Mouse (Mus musculus) hindbrain, embryonic 15.5 days (tissue): ENCODE measurements around the gene Camta1. TPM values are rescaled to one million over a fixed set of nuclear protein-coding genes. Genes with fewer than 3 reads are reported as not detected.
A peak's percentile ranks its signal among the peaks of the same experiment; 100 is the strongest.

ENCODE experiments used
- ATAC-seq: fragments of 200-750 bp; cut with Nextera tagmentation; 2 replicates; pipeline ENCODE4 v1.8.0; 2017; ENCODE audit warnings: low read depth, moderate number of reproducible peaks, moderate TSS enrichment; ENCODE audit not compliant: low FRiP score
- H3K27ac ChIP-seq: fragments of 300-500 bp; sonication (generic); replicated peaks from 2 replicates; pipeline ENCODE4 v1.5.1; 2015; ENCODE audit warnings: mild to moderate bottlenecking, inconsistent platforms
- H3K27me3 ChIP-seq: fragments of 300-500 bp; sonication (generic); 2 replicates; pipeline ENCODE4 v1.6.1; 2015; ENCODE audit warnings: control low read depth, inconsistent platforms
- H3K36me3 ChIP-seq: fragments of 300-500 bp; sonication (generic); 2 replicates; pipeline ENCODE4 v1.6.1; 2015; ENCODE audit warnings: control low read depth, inconsistent platforms
- H3K4me1 ChIP-seq: fragments of 300-500 bp; sonication (generic); replicated peaks from 2 replicates; pipeline ENCODE4 v1.6.1; 2015; ENCODE audit warnings: control low read depth, inconsistent platforms
- H3K4me2 ChIP-seq: fragments of 300-500 bp; sonication (generic); 2 replicates; pipeline ENCODE4 v1.6.1; 2015; ENCODE audit warnings: moderate library complexity, mild to moderate bottlenecking, inconsistent platforms
- H3K4me3 ChIP-seq: fragments of 300-500 bp; sonication (generic); 2 replicates; pipeline ENCODE4 v1.5.1; 2015; ENCODE audit warnings: mild to moderate bottlenecking, inconsistent platforms
- H3K9ac ChIP-seq: fragments of 300-500 bp; sonication (generic); 2 replicates; pipeline ENCODE4 v1.6.1; 2015; ENCODE audit warnings: inconsistent platforms
- H3K9me3 ChIP-seq: fragments of 300-500 bp; sonication (generic); 2 replicates; pipeline ENCODE4 v1.6.1; 2016; ENCODE audit warnings: control low read depth, inconsistent platforms
- WGBS: fragments of 180-500 bp; shearing (Covaris S2); methylation state at CpG from one replicate; pipeline ENCODE4 v1.1.7; 2015; 5-methylcytosine and 5-hydroxymethylcytosine counted together
- polyA plus RNA-seq: library from polyadenylated mRNA; unstranded; fragments of >200 nt; fragmentation: Nextera tagmentation; extraction: Ambion mirVana; gene quantifications from 2 replicates; pipeline ENCODE4 v1.2.1, GENCODE M21; 2015

The Camta1 gene
- polyA plus RNA-seq, 1 experiment from 2014 or later, result 150 TPM

DNA sequence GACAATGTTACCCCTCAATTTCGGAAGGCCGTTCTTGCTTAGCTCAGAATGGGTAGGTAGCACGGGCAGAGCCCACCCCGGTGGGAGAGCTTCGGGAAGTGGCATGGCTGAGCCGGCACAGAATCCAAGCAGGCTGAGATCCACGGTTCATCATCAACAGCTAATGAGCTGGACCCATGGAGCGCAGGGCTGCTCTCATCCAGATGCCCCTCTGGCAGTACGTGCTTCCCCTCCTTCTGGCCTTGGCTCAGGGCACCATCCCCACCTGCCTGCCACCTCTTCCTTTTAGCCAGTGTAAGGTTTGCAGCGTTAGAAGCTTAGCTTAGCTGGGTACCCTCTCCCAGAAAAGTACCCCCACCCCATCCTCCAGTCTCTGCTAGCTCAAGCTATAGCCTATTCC, 545.2 kb downstream of the Camta1 start:
- H3K4me2 ChIP-seq, result no peak overlapping the region
- H3K9me3 ChIP-seq, result no peaks in the 10 kb centered on the region
- no peak overlapping the region for H3K9ac ChIP-seq
- peak overlapping the region; percentile 39 for H3K27ac ChIP-seq
- 67% methylated on average over 10 of the region's 10 CpGs for WGBS
- H3K36me3 ChIP-seq, result no peaks in the 10 kb centered on the region
- peaks cover 19% of the 10 kb centered on the region; the same call in 1 of the 2 replicates for H3K4me1 ChIP-seq
- no peak for ATAC-seq
- H3K4me3 ChIP-seq, result no peak overlapping the region
- no peaks in the 10 kb centered on the region for H3K27me3 ChIP-seq

DNA sequence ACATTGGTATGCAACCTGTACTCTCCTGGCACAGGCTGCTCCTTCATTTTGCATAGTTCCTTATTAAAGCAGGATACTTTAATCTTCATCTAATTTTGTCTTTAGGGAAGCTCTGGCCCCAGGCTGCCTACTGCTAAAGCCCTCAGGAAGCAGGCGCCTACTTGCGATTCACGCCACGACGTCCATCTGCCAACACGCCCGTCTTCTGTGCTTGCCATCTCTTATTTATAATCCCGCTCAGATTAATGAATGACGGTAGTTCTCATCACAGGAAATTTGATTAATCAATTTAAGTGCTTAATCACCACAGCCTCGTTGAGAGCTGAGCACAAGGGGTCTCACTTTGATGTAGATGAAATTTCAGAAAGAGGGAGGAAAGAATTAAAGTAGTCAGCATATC, 546.0 kb downstream of the Camta1 start:
- Histone ChIP-seq H3K4me1 (peaks cover 25% of the 10 kb centered on the region), H3K27ac (no peak overlapping the region), H3K9ac (no peak overlapping the region), H3K9me3 (no peaks in the 10 kb centered on the region), H3K36me3 (no peaks in the 10 kb centered on the region), H3K4me3 (no peak overlapping the region), H3K4me2 (no peak overlapping the region), H3K27me3 (no peaks in the 10 kb centered on the region)
- WGBS, result 52% methylated on average over 10 of the region's 10 CpGs
- no peak for ATAC-seq

DNA sequence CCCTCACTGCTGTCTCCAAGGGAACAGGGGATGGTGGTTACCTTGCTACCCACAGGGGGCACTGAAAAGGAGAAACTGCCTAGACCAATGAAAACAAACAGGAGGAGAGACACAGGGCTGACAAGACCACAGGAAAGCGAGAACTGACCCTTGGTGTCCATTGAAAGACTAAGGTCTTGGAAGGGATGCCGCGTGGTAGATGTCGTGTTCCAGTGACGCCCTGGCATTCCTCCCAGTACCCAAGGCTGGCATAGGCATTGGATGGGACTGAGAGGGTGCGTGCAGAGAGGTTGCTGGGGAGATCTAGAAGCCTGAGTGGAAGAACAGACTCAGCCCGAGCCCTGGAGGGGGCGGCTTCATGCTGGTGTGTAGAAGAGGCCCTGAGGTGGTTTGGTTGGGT, 550.9 kb downstream of the Camta1 start:
- Histone ChIP-seq H3K36me3 (no peaks in the 10 kb centered on the region), H3K4me1 (peaks cover 35% of the 10 kb centered on the region), H3K27me3 (no peaks in the 10 kb centered on the region), H3K4me2 (no peak overlapping the region), H3K9me3 (no peaks in the 10 kb centered on the region), H3K27ac (peak overlapping the region; percentile 53), H3K4me3 (no peak overlapping the region), H3K9ac (no peak overlapping the region)
- ATAC-seq, result no peak
- WGBS, result 82% methylated on average over 8 of the region's 8 CpGs

DNA sequence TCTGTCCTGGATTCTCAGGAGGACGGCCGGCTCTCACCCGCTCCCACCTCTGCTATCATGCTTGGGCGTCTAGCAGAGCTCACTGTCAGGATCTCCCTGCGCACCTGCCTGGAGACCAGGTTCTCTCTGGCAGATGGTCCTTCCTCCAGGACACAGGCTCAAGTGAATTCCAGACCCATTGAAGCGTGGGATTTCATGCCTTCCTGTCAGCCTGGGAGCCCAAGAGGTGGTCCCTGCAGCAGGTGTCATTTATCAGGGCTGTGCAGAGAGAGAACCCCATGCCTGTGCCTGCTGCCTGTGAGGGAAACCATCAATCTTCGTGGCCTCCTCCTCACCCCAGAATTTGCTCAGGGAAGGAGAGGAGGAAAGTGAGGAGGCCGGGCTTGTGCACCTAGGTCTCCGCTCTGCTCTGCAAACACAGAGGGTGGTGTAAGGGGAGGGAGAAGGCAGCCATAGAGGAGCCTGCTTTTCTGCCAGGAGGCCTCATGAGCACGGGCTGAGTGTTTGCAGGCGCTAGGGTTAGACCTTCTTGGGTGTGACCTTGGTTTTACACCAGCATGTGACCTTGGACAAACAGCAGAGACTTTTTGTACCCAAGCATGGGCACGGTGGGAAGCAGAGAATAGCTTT, 551.5 kb downstream of the Camta1 start:
- H3K9me3 ChIP-seq, result no peaks in the 10 kb centered on the region
- no peaks in the 10 kb centered on the region for H3K27me3 ChIP-seq
- ATAC-seq, result no peak
- no peaks in the 10 kb centered on the region for H3K36me3 ChIP-seq
- peak overlapping the region; percentile 53 for H3K27ac ChIP-seq
- H3K4me3 ChIP-seq, result no peak overlapping the region
- no peak overlapping the region for H3K9ac ChIP-seq
- H3K4me2 ChIP-seq, result no peak overlapping the region
- H3K4me1 ChIP-seq, result peaks cover 31% of the 10 kb centered on the region
- WGBS, result 43% methylated on average over 12 of the region's 12 CpGs

DNA sequence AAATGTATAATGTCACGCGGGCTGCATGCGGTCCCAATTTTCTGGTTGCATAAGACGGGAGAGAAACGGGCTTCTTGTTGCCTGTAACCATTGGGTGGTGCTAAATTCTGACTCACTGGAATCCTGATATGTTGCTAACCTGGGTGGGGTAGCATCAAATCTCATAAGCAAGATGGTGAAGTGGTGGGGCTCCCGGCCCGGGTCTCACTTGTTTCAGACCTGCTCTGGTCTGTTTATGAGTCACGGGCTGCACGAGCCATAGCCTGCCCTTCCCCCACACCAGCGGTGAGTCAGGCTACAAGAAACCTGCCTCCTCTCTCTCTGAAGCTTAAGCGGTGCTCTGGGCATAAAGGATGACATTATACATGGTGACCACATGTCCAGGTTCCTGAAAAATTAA, 554.8 kb downstream of the Camta1 start:
- Histone ChIP-seq H3K36me3 (no peaks in the 10 kb centered on the region), H3K4me1 (peaks cover 42% of the 10 kb centered on the region), H3K27ac (peak overlapping the region; percentile 51; the same call in 1 of the 2 replicates), H3K27me3 (no peaks in the 10 kb centered on the region), H3K9ac (no peak overlapping the region), H3K4me3 (no peak overlapping the region), H3K9me3 (no peaks in the 10 kb centered on the region), H3K4me2 (no peak overlapping the region)
- 80% methylated on average over 11 of the region's 11 CpGs for WGBS
- no peak for ATAC-seq

DNA sequence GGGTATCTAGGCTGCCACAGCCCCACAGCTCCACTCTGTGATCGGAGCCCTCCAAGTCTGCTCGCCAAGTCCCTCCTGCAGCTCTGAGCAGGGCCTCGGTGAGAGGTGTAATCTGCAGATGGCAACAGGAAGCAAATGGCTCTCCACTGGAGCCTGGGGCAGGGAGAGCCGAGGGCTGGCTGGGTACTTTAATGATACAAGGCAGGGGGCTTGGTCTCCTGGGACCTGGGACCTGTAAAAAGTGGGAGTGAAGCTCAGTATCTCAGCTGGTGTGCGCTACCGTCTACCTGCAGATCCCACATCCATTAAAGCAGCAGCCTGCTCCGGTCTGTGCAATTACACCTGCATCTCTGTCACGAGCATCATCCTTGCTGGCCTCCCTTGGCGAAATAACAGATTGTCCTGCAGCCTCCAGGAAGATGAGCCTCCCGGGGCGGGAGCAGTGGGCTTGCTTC, 555.3 kb downstream of the Camta1 start:
- ATAC-seq, result no peak

DNA sequence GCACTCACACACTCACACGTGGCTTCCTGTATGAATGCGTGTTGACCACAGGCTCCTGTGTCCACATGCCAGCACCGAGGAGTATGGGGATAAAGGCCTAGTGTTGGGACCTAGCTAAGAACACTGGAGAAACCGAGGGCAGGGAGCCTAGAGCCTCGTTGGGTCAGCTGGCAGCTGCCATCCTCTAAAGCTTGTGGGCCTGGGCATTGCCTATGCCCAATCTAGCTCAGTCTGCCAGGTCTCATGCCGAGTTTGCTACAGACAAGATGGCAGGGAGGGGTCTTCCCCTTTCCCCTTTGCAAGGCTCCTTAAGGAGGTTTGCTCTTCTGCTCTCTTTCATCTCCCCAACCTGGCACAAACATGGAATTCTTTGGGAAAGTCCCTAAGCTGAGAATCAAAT, 555.9 kb downstream of the Camta1 start:
- ATAC-seq, result no peak

More for the DNA sequence above, 555.3 kb downstream of the Camta1 start:
- Histone ChIP-seq H3K9me3 (no peaks in the 10 kb centered on the region), H3K4me2 (no peak overlapping the region), H3K9ac (no peak overlapping the region), H3K27ac (peak overlapping the region; percentile 51), H3K4me1 (peaks cover 46% of the 10 kb centered on the region), H3K4me3 (no peak overlapping the region), H3K36me3 (no peaks in the 10 kb centered on the region), H3K27me3 (no peaks in the 10 kb centered on the region)
- 37% methylated on average over 11 of the region's 11 CpGs for WGBS

DNA sequence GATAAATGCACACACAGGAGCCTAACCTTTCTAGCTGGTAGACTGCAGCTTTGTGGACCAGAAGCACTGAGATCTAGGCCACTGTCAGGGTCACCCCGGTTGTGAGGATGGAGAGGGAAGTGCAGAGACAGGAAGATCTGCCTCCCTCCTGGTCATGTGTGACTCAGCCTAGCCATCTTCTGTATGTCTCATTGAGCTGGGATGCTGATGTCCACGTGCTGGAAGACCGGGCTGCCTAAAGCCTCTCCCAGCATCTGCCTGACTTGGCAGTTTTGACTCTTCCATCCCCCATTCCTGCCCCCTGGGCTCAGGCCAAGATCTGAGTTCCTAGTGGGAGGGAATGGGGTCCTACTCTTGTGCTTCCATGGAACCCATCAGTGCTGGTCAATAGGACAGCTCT, 557.7 kb downstream of the Camta1 start:
- Histone ChIP-seq H3K4me1 (peaks cover 38% of the 10 kb centered on the region), H3K4me3 (no peak overlapping the region), H3K4me2 (no peak overlapping the region), H3K9ac (no peak overlapping the region), H3K9me3 (no peaks in the 10 kb centered on the region), H3K27ac (no peak overlapping the region), H3K27me3 (no peaks in the 10 kb centered on the region), H3K36me3 (no peaks in the 10 kb centered on the region)
- WGBS, result 81% methylated on average over 3 of the region's 3 CpGs
- no peak for ATAC-seq

More for the DNA sequence above, 555.9 kb downstream of the Camta1 start:
- H3K27ac ChIP-seq, result peak overlapping the region; percentile 51
- peaks cover 45% of the 10 kb centered on the region for H3K4me1 ChIP-seq
- H3K36me3 ChIP-seq, result no peaks in the 10 kb centered on the region
- no peak overlapping the region for H3K4me3 ChIP-seq
- no peak overlapping the region for H3K4me2 ChIP-seq
- 83% methylated on average over 6 of the region's 6 CpGs for WGBS
- H3K9ac ChIP-seq, result no peak overlapping the region
- H3K27me3 ChIP-seq, result no peaks in the 10 kb centered on the region
- no peaks in the 10 kb centered on the region for H3K9me3 ChIP-seq

DNA sequence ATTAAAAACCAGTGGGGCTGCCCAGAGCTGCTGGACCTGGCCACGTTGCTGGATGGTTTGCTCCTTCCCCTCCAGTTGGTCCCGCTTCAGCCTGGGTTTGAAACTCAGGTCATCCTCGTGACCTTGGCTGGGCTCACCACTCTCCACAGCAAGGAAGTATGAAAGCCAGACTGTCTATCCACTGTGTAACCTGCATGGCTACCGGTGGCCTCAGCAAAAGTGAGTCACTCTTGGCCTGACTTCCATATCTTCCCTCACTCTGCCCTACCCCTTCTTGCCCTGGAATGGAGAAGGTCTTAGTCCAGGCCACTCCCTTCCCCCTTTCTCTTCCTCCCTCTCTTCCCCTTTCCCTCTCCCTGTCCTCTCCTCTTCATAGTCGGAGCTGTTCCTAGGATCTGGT, 558.2 kb downstream of the Camta1 start:
- Histone ChIP-seq H3K27me3 (no peaks in the 10 kb centered on the region), H3K27ac (no peak overlapping the region), H3K9ac (no peak overlapping the region), H3K36me3 (no peaks in the 10 kb centered on the region), H3K4me3 (no peak overlapping the region), H3K4me2 (no peak overlapping the region), H3K4me1 (peaks cover 38% of the 10 kb centered on the region), H3K9me3 (no peaks in the 10 kb centered on the region)
- no peak for ATAC-seq
- WGBS, result 87% methylated on average over 5 of the region's 5 CpGs

DNA sequence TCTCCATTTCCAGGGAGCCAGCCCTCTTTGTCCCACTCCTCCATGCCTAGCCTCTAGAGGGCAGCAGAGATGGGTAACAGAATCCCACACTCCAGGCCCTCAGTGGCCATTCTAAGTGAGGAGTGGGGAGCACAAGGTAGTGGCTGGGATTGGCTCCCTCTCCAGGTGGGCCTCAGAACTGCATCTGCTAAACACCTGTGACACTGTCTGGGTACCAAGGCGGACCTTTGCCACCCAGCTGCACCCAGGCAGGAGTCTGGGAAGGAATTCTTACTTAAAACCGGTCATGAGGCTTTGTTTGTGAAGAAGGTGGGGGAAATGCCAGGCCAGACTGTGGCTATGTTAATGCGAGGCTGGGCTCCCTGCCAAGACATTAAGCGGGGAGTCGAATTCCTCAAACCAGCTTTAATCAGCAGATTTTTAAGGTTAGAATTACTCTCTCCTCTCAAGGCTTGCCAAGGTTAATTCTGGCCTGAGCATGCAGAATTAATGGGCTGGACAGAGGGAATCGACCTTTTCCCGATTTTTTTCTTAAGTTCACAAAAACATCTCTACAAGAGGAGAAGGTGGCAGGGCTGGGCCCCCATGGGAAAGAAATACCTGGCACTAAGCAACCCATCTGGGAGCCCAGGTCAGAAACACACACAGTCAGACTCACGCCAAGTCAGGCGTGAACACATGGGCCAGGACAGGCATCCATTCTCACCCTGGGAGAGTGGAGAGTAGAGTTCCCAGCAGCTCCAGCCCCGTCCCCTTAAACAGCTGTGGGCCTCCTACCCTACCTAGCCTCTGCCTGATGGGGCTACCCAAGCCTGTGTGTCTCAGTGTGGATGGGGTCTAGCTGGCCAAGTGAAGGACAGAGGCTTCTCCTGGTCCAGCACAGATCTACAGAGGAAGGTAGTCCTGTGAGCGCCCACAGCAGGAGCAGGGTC, 559.2 kb downstream of the Camta1 start:
- Histone ChIP-seq H3K4me2 (no peak overlapping the region), H3K4me3 (no peak overlapping the region), H3K9ac (no peak overlapping the region), H3K27me3 (no peaks in the 10 kb centered on the region), H3K27ac (peak overlapping the region; percentile 66), H3K36me3 (no peaks in the 10 kb centered on the region), H3K9me3 (no peaks in the 10 kb centered on the region), H3K4me1 (peaks cover 37% of the 10 kb centered on the region)
- 27% methylated on average over 11 of the region's 11 CpGs for WGBS
- ATAC-seq, result 0 out of 2 replicates have a peak, but pooled peaks have one; percentile 57

DNA sequence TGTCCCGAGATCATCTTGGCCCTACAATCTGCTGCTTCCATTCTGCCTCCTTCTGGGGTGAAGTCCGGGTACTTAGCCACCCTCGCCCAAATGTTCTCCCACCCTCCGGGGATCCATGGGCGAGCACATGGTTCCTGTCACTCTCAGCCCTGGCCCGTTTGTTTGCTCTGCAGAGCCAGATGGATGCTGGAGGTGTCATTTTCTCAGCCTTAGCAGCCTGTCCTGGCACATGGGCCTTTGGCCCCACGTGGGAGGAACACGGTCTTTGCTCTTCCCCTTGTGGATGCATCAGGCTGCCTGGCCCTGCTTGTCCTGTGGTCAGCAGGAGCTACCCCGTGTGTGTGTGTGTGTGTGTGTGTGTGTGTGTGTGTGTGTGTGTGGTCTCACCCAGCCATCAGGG, 560.3 kb downstream of the Camta1 start:
- Histone ChIP-seq H3K9ac (no peak overlapping the region; the same call in 1 of the 2 replicates), H3K4me1 (peaks cover 27% of the 10 kb centered on the region), H3K4me3 (no peak overlapping the region), H3K27ac (no peak overlapping the region), H3K36me3 (no peaks in the 10 kb centered on the region), H3K9me3 (no peaks in the 10 kb centered on the region), H3K27me3 (no peaks in the 10 kb centered on the region), H3K4me2 (no peak overlapping the region)
- 55% methylated on average over 9 of the region's 9 CpGs for WGBS
- ATAC-seq, result no peak

DNA sequence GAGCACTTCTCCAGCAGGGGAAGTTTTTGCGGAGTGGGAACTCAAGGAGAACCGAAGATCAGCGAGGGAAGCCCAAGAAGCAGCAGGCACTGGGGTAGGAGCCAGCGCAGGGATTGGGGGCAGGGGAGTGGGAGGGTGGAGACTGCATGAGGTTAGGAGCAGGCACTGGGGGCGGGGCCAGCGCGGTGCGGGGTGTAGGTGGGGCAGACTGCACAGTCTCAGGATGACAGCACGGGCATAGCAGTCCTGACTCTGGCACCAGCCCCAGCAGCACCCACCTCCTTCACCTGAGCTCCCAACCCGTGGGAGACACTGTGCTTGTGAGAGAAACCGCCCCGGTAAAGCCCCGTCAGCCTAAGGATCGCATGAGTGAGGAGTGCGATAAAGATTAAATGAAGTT, 561.0 kb downstream of the Camta1 start:
- Histone ChIP-seq H3K4me2 (no peak overlapping the region), H3K27ac (no peak overlapping the region), H3K9ac (no peak overlapping the region), H3K36me3 (no peaks in the 10 kb centered on the region), H3K9me3 (no peaks in the 10 kb centered on the region), H3K27me3 (no peaks in the 10 kb centered on the region), H3K4me3 (no peak overlapping the region), H3K4me1 (peaks cover 22% of the 10 kb centered on the region)
- 20% methylated on average over 15 of the region's 15 CpGs for WGBS
- ATAC-seq, result no peak
